Mouse (Mus musculus): ENCODE data around the gene Prss56.

Gene Prss56

DNA sequence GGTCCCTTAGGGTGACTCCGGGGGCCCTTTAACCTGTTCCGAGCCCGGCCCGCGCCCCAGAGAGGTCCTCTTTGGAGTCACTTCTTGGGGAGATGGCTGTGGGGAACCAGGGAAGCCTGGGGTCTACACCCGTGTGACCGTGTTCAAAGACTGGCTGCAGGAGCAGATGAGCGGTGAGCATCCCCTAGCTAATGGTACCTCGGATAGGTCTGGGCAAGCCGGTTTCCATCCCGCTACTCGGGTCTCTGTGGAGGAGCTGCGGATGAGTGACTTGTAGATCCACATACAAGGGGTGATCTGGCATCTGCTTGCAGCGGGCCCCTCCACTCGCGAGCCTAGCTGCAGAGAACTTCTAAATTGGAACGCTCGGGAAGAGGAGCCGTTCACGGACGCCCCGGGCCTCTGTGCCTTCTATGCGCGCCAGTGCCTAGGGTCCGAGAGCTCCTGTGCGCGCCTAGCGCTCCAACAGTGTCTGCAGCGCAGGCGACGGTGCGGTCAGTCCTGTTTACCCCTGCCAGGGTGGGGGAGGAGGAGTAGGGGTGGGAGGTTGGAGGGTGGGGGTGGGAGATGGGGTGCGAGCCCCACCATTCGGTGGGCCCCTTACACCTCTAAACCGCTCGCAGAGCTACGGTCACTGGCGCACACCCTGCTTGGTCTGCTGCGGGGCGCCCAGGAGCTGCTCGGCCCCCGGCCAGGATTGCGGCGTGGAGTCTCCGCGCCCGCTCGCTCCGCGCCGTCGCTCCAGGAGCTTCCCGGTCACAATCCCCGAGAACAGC, 3.3 kb downstream of the Prss56 start:
- DNase-seq, result peak; percentile 13

DNA sequence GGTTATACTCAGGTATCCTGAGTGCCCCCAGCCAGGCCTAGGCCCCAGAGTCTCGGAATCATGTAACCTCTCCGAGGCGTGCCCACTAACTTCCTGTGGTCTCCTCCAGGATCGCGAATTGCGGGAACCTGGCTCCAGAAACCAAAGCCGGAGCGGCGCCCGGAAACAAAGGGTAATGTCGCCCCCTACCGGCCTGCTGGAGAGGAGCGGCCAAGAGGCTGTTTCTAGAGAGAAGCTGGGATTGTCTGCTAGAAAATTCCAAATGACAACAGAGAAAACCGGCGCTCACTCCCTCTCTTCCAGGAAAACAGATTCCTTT, 3.9 kb downstream of the Prss56 start:
- peak; percentile 72 for DNase-seq

DNA sequence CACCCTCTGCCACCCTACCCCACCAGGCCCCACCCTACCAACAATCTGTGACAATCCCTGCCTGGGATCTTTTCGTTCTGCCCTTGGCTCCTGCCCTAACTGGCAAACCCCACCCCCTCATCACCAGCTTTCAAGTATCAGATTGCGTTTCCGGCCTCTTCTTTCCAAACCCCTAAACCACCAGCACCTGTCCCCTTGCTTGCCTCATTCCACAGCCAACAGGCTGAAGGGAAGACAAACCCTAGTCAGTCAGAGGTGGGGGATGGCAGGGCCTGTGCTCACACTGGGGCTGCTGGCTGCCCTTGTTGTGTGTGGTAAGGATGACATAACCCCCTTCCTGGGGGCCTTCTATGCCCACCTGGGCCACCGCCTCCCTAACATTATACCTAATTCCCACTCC, 7.3 kb downstream of the Prss56 start, which contains the start of gene Chrnd:
TSS of gene Chrnd (plus strand) at position 179 of the 400 bp plus-strand sequence.
- no peak for DNase-seq

DNA sequence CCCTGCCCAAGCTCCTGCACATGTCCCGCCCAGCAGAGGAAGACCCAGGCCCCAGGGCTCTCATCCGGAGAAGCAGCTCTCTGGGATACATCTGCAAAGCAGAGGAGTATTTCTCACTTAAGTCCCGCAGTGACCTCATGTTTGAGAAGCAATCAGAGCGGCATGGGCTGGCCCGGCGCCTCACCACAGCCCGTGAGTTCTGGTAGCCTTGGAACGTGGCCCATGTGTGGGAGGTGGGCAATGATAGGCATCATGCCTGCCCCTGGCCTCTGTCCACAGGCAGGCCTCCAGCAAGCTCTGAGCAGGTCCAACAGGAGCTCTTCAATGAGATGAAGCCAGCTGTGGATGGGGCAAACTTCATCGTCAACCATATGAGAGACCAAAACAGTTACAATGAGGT, 14.2 kb downstream of the Prss56 start:
- DNase-seq, result no peak

DNA sequence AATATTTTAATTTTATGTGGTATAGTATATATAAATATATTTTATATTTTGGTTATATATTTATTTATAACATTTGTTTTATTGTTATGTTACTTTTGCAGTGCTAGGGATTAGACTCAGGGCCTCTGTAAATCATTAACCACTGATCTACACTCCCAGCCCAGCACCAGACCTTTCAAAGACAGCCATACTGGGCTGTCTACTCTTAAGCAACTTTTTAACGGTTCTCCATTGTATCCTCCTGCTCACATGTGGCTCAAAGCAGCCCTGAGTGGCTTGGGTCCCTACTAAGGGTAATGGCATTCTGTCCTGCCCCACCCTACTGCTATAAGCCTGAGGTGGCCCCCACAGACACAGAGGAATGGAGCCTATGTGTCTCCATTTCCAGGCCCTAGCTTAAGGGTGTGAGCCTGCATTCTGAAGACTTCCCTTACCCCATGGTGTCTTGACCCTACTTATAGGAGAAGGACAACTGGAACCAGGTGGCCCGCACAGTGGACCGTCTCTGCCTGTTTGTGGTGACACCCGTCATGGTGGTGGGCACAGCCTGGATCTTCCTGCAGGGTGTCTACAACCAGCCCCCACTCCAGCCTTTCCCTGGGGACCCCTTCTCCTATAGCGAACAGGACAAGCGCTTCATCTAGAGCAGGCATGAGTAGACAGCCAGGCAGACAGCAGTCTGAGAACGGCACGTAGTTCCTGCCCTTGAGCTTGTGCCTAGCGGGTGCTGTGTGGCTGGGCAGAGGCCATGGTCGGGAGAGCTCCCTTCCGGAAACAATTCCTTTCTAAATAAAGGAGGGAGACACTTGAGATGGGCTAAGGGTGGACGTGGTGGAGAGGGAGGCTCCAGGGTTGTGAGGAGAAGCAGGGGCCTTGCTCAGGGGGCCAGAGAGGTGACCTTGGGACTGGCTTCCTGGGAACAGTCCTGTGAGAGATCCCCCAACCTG, 15.3 kb downstream of the Prss56 start:
- no peak for DNase-seq

DNA sequence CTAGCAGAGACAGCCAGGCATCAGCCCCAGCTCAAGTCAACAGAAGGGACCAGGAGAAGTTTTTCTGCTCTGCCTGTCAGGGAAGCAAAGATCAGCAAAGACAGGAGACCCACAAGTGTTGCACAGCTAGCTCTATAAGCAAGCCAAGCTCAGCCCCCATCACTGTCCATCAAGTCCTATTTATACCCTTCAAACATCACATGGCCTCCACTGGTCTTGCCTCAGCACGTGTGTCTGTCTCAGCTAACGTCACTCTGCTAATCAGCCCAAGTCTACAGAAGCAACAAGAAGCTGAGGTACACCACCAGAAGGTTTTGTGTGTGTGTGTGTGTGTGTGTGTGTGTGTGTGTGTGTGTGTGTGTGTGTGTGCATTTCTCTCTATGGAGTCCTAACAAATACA, 17.7 kb downstream of the Prss56 start:
- DNase-seq, result no peak

DNA sequence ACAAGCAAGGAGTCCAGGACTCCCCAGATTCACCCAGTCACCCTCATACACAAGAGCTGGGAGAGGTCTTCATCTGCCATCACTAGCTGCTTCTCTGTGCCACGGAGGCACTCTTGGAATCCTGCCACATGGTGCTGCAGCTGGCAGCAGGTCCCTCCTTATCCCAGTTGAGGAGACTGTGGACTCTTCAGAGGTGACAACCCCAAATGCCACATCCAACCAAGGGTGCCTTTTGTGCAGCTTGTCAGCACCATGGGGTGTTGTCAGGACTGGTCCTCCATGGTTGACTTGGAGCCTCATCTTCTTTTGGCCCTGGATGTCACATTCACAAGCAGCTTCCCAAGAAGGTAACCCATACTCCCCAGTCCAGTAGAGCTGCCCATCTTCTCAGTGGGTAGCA, 18.7 kb downstream of the Prss56 start:
- DNase-seq, result no peak

DNA sequence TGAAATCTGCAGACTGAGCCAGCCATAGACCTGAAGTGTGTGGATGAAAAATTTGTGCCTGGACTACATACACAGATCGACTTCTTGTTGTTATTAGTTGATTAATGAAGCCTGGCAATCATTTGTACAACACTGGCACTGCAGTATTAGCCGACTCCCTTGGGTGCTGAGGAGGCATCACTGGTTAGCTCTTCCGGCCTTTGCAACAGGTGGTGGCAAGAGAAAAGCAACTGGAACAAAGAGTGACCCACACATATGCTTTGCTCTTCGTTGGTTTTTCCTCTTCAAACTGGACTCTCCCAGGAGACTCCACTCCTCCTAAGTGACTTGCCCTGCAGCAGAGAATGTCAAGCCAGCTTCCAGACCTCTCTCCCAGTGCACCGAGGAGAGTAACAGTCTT, 20.7 kb downstream of the Prss56 start:
- DNase-seq, result no peak

DNA sequence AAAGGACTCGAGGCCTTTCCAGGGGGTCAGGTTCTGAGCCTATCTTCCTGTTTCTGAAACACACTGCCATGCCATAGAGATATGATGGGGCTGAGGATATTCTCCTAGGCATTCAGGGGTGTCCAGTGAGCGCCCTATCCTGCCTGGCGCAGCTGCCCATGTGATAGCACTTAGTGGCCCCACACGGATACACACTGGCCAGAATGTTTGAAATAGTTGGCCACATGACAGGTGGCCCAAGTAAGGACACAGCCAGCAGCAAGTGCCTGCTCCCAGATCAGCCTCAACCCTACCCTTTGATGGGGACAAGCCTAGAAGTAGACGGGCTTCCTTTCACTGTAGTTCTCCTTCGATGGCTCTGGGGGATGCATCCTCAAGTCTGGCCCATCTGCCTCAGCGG, 21.4 kb downstream of the Prss56 start, which contains the start of gene Chrng:
TSS of gene Chrng (plus strand) at position 193 of the 400 bp plus-strand sequence.
- DNase-seq, result no peak

DNA sequence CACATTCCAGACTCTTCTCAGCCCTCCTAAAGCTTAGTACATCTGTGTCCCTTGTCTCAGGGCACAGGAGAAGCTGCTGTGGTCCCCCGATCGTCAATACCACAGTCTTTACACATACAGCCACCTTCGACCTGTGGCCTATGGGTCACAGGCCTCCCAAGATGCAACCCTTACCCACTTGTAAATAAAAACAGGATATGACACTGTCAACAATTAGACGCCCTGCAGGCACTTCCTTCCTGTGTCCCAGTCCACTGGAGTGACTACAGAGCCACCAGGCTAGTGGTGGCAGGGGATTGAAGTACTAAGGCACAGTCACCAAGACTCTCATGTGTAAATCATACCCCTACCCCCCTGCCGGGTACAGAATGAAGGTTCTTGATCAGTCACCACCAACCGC, 21.9 kb downstream of the Prss56 start:
- DNase-seq, result no peak

DNA sequence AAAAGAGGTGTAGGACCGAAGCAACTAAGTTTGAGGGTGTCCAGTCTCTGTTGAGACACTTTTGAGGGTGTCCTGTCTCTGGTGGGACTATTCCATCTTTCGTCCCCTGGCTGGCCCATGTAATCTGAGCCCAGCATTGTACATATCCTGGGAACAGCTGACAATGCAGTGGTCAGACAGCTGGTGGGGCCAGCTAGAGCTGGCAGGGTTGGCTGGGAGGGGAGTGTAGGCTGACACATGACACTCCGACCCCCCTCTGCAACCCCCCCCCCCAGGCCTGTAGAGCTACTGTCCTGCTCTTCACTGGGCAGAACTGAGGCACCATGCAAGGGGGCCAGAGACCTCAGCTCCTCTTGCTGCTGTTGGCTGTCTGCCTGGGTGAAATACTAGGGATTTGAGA, 22.4 kb downstream of the Prss56 start:
- DNase-seq, result no peak

DNA sequence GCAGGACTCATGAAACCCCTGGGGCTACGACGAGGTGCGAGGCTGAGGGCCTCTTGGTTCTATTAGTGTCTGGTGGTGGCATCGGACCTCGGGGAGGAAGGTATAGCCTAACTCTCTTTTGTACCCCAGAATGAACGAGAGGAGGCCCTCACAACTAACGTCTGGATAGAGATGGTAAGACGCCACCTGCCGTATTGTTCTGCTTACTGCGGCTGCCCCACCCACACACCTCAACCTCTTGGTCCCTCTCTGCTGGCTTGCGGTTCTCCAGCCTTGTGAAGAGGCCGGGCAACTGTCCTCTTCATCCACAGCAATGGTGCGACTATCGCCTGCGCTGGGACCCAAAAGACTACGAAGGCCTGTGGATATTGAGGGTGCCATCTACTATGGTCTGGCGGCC, 23.2 kb downstream of the Prss56 start:
- no peak for DNase-seq

DNA sequence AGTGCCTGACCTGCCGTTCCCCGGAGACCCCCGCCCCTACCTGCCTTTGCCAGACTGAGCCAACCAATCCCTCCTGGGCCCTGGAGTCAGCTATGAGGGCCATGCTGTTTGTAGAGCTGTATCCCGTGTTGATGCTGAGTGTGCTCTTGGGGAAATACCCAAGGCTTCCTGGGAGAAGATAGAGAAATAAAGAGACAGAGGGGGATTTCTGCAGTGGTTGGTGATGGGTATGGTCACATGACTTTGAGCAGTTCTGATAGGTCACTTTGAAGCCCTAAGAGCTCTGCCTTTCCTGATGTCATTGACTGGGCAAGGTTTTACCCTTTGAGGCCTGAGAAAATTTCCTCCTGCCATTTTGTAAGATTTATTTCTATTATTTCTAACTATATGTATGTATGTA, 28.3 kb downstream of the Prss56 start:
- DNase-seq, result no peak

DNA sequence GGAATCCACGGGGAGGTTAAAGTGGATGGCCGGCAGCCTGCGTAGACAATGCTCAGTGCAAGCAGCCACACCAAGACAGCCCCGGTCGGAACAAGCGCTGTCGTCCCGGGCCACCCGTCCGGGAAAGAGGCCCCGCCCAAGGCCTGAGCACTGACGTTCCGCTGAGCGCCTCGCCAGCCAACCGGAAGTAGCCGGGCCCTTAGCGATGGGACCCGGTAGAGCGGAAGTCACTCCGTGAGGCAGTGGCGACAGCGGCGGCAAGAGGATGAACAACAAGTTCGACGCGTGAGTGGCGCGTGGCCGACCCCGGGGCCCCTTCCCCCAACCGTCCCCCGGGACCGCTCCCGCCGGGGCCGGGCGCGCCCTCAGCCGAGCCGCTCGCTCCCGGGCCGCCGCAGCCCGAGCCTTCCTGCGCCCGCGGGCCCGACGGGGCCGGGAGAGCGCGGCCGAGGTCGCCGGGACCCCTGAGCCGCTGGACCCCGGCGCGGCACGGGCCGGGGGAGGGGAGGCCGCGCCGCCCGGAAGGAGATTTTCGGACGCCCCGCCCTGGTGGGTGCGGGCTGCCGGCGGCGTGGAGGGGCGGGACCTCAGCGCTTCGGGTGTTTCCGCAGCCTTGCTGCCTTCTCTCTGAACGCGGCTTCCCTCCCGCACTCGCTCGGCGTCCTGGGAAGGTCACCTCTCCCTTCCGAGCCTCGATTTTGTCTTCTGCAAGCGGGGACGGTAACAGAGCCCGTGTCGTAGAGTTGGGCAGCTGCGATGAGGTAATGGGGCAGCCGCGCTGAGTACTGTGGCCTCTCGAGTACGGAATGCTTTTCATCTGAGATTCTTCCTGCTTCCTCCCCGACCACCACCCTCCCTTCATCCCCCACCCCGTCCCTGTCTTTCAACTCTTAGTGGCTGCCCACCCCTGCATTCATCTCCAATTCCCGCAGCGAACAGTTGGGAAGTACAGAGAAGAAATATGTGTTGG, 30.9 kb downstream of the Prss56 start, which contains the start of gene Eif4e2:
TSS of gene Eif4e2 (plus strand) at position 180 of the 970 bp plus-strand sequence.
- DNase-seq, result peak; percentile 91

DNA sequence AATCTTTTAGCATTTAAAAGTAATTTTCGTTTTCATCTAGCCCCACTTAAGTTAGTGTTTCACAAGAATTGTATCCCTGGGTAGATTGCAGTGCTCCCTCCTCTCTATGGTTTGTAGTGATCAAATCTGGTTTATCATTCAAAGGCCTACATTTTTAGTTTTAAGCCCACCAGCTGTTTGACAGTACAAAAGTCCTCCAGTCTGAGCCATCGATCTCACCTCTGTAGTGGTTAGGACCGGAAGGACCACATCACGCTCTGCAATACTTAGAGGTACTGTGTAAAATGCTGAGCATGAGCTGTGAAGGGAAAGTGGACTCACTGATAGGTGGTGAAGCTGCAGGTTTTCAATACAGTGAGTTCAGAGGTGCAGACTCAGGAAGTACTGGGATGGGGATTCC, 31.6 kb downstream of the Prss56 start:
- DNase-seq, result no peak

DNA sequence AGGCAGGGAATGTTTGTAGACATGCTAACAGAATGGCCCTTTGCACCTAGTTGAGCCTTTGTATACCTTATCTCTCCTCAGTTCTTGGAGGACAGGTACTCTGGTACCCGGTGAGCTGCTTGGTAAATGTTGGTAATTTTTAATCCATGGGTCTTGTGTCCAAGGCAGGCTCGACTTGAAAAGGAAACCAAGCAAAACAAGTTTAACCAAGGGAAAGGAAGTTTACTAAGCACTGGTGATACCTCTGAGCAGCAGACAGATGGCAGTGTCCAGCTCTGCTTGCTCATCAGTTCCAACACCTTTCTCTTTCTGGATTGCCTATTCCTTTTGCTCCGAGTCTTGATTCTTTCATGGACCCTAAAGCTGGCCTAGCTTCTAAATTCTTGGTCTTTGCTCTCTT, 34.8 kb downstream of the Prss56 start:
- peak; percentile 29 for DNase-seq

DNA sequence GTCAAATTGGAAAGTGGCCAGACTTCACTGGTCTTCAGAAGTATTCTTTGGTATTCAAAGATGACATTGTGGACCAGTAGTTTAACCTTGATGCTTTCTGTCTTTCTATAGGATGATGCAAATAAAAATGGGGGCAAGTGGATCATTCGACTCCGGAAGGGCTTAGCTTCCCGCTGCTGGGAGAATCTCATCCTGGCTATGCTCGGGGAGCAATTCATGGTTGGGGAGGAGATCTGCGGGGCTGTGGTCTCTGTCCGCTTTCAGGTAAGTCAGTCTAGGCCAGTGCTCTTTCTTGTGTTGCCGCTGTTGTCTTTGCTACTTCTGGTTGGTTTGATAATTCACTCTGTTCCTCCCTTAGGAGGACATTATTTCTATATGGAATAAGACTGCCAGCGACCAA, 42.6 kb downstream of the Prss56 start:
- DNase-seq, result no peak

DNA sequence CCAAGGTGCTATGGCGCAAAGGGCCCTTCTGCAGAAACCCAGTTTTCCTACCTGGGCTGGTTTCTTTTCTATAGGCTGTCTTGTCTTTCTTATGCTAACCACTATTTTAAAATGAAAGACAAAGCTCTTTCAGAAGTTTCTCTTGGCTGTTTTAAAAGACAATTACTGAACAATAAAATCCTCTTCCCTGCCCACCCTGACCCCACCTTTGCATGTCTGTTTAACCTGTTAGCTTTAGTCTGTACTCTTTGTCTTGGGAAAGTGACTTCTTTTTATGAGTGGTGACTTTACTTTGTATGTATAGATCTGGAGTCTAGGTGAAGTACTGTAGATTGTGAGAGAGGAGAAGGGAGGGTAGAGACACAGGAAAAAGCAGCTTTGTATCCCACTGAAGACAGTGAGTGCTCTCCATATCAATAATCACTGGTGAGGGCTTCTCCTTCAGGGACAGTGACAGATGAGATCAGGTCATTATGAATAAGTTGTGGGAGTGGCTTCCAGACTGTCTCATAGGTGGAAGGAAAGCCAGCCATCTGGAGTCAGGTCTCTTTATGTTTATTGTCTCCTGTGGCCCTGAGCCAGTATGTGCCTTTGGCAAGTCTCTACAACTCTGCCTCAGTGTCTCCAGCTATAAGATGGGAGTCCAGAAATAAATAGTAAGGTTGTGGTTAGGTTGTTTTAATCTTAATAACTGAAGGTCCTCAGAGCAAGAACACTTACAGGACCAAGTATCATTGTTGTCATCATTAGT, 43.5 kb downstream of the Prss56 start:
- DNase-seq, result no peak

DNA sequence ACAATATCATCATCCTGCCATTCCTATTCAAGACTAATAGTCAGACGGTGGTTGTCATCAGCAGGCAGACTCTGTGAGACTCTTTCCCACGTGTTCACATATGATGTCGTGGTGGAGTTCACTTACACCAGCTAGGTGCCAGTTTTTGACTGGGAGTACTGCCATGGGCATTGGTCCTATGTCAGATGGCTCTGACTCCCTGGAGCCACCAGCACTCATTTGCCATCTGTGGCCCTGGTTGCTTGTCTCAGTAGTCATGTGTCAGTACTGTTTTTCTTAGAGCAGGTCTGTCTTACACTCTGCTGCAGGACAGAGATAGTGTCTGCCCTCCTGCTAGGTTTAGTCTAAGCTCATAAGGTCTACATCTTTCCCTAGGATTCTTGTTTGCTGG, 44.0 kb downstream of the Prss56 start:
- DNase-seq, result no peak

DNA sequence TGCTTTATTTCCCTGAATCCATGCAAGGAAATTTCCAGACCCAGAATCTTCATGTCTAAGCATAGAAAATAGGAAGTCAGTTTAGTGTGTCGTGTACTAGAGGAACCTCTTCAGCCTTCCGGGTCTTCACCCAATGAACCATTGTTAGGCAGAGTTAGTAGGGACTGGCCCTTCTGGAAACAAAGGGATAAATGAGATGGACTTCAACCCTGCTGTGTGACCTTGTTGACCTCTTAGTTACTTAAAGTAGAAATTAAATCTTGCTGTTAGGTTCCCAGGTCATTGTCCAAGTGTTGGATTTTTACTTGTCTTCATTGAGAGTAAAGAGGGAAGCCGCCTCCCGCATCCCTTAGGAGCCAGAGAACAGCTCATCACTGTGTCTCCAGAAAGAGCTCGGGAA, 47.5 kb downstream of the Prss56 start:
- no peak for DNase-seq

DNA sequence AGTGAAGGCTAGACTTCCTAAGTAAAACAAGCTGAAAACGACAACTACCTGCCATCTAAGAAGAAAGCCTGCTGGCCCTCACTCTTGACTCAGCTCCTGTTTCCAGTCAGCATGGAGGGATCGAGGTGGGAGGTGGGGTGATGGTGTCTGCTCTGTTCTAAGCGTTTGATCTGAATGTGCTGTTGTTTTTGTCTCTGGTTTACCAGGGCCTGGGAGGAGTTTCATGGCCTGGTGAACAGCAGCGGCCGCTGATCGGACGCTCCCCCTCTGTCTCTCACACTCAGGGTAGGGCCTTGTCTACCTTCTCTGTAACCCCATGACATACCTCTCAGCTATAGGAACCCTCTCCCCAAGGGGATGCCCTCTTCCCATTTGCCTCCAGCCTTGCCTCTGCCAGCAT, 49.1 kb downstream of the Prss56 start:
- no peak for DNase-seq
